Mouse (Mus musculus) megakaryocyte, embryonic 14.5 days (primary cell): Measurements from ENCODE around the gene Fgf10. TPM values are rescaled to one million over a fixed set of nuclear protein-coding genes. Genes with fewer than 3 reads are reported as not detected.

ENCODE experiments used
- H3K27me3 ChIP-seq: replicated peaks from 2 replicates; pipeline ENCODE3; 2012; ENCODE audit warnings: inconsistent platforms
- H3K36me3 ChIP-seq: replicated peaks from 2 replicates; pipeline ENCODE3; 2012; ENCODE audit warnings: low read length, inconsistent platforms, mixed read lengths
- H3K4me1 ChIP-seq: 2 replicates; pipeline ENCODE4 v1.6.1; 2012; ENCODE audit warnings: inconsistent platforms
- H3K4me3 ChIP-seq: replicated peaks from 2 replicates; pipeline ENCODE3; 2012; ENCODE audit warnings: moderate library complexity, mild to moderate bottlenecking, inconsistent platforms
- H3K9me3 ChIP-seq: 2 replicates; pipeline ENCODE4 v1.6.1; 2012; ENCODE audit warnings: inconsistent platforms
- FLI1 ChIP-seq: IDR thresholded peaks from 2 replicates; pipeline ENCODE4 v1.6.1; 2012; ENCODE audit warnings: low read length, inconsistent platforms, mixed read lengths
- GATA1 ChIP-seq: IDR thresholded peaks from 3 replicates; pipeline ENCODE4 v1.6.1; 2012; ENCODE audit warnings: mixed read lengths, low read length, inconsistent platforms, borderline replicate concordance
- polyA plus RNA-seq: library from polyadenylated mRNA; stranded (reverse); fragments of >175 nt; gene quantifications from 2 replicates; pipeline ENCODE4 v1.2.3, GENCODE M21; 2012; ENCODE audit warnings: low replicate concordance; ENCODE audit not compliant: insufficient read depth

Gene Fgf10
- polyA plus RNA-seq, 1 experiment: not detected

DNA sequence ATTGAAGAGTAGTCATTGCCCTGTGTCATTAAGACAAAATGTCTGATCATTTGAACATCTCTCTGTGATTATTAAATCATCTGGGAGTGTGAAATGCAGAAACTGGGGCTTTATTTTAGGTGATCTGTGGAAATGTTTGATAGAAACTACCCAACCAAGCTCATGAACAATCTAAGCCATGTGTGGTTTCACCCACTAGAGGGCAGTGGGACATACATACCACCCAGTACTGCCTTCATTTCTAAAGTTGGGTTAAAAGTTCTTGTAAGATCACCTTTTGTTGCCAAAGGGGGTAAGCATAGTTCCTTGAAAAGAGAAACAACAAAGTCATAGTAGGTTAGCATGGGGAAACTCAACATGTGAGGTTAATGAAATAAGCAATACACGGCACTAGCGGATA lies 93.4 kb downstream of the Fgf10 start:
- H3K4me1 ChIP-seq: peaks cover 3% of the 10 kb centered on the region; the same call in 1 of the 2 replicates
- H3K27me3 ChIP-seq: no peaks in the 10 kb centered on the region
- no peak for TF ChIP-seq GATA1
- no peak for TF ChIP-seq FLI1
- no peaks in the 10 kb centered on the region for H3K36me3 ChIP-seq
- no peaks in the 10 kb centered on the region for H3K9me3 ChIP-seq
- no peak overlapping the region for H3K4me3 ChIP-seq

DNA sequence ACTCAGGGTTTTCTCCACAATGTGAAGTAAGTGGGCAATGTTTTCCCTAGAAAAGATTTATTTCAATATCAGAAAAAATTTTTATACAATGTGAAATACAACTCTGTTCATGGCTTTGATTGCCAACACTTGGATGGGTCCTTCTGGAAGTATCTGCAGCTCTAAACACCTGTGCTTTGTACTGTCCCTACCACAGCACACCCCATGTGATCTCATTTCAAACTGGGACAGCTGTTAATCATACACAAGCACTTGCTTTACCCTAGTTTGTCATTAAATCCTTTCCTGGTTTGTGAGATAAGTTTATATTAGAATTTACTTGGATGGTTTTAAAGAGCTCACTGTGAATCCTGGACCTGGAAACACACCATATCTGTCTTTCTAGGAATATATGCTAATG lies 102.6 kb downstream of the Fgf10 start:
- Histone ChIP-seq H3K4me1 (no peaks in the 10 kb centered on the region), H3K9me3 (no peaks in the 10 kb centered on the region), H3K27me3 (no peaks in the 10 kb centered on the region), H3K36me3 (no peaks in the 10 kb centered on the region), H3K4me3 (no peak overlapping the region)
- no peak for TF ChIP-seq FLI1
- no peak for TF ChIP-seq GATA1

DNA sequence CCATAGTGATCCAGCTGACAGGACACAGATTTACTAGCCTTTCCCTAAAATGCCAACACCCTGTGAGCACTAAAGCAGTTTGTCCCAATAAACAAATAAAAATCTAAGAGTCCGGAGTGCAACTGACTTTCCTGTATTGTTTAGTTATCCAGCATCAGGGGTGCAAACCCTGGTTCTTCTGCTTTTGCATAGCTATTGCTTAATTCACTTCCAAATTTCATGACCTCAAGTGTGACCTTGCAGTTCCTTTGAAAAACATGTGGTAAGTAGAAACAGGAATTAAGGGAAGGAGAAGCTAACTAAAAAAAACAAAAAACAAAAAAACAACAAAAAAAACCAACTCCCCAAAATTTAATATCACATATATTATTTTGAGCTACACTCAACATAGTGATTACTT lies 105.6 kb downstream of the Fgf10 start:
- Histone ChIP-seq H3K36me3 (no peaks in the 10 kb centered on the region), H3K4me1 (no peaks in the 10 kb centered on the region), H3K4me3 (no peak overlapping the region), H3K9me3 (no peaks in the 10 kb centered on the region), H3K27me3 (no peaks in the 10 kb centered on the region)
- no peak for TF ChIP-seq FLI1

DNA sequence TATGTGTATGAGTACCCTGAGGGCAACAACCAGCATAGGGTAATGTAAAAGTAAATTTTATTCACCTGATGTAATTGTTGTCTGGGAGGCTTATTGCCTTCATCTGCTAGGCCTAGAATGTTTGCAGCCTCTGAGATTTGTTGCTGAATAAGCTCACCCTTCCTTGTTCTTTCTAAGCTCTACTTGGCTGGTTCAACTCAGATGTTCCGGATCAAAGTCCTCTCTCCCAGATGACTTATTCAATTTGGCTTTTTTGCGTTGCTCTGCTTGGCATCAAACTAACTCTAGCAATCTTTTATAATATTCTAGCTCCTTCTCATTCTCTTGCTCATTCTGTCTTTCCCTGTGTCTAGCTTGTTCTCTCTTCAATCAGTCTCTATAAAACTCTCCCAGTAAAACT lies 109.6 kb downstream of the Fgf10 start:
- TF ChIP-seq FLI1 (no peak), GATA1 (no peak)

DNA sequence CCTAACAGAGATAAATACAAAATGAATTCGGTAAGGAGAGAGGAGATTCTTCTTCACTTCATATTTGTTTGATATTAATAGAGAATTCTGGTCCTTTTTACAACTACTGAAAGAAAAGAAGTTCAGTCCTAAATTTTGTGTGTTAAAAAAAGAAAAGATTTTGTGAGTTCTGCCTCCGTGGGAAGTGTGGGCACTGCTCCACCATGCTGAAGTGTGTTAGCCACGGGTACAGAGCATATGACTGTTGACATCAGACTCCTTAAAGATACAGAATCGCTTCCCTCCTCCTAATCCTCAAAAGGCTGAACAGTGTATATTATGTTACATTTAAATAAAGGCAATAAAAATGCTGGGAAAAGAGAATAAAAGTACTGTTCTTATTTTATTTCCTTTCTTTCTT lies 122.2 kb downstream of the Fgf10 start:
- H3K27me3 ChIP-seq: no peaks in the 10 kb centered on the region
- H3K9me3 ChIP-seq: no peaks in the 10 kb centered on the region
- H3K4me3 ChIP-seq: no peak overlapping the region
- H3K4me1 ChIP-seq: no peaks in the 10 kb centered on the region
- no peak for TF ChIP-seq GATA1
- no peak for TF ChIP-seq FLI1
- no peaks in the 10 kb centered on the region for H3K36me3 ChIP-seq

More for the DNA sequence above, 109.6 kb downstream of the Fgf10 start:
- Histone ChIP-seq H3K27me3 (no peaks in the 10 kb centered on the region), H3K4me1 (no peaks in the 10 kb centered on the region), H3K4me3 (no peak overlapping the region), H3K9me3 (no peaks in the 10 kb centered on the region), H3K36me3 (no peaks in the 10 kb centered on the region)

DNA sequence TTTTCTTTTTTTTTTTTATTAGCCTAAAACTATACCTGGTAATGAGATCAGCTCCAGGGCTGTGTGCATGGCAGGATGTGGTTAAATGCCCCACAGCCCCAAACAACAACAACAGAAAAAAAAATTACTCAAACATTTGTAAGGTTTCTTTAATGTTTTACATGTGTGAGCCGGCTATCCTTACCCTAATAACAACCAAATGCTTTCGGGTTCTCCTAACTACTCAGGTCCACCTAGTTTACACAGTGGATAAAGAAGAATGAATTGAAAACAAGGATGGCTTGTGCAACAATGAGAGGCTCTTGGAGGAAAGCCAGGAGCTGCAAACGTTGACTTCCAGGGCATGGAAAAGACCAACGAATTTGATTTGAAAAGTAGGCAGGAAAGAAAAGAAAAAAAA lies 122.6 kb downstream of the Fgf10 start:
- Histone ChIP-seq H3K27me3 (no peaks in the 10 kb centered on the region), H3K36me3 (no peaks in the 10 kb centered on the region), H3K4me3 (no peak overlapping the region), H3K9me3 (no peaks in the 10 kb centered on the region), H3K4me1 (no peaks in the 10 kb centered on the region)
- TF ChIP-seq GATA1 (no peak), FLI1 (no peak)

DNA sequence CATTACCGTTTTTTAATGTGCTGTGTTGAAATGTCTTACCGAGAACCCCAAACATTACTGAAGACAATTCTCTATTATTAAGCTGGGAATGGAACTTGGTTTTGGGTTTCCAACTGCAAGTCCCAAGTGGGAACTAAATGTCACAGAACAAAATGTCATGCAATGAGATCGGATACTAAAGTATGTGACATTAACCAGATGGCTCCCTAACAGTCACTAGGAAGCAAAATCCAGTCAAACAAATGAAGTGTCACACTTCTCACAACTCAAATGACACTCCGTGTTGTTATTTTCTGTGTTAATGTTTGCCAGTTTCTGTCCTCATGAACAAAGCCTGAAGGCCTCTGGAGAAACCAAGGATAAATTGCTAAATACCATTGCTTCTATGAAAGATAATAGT lies 130.6 kb downstream of the Fgf10 start:
- Histone ChIP-seq H3K27me3 (no peaks in the 10 kb centered on the region), H3K4me1 (no peaks in the 10 kb centered on the region), H3K36me3 (no peaks in the 10 kb centered on the region), H3K9me3 (no peaks in the 10 kb centered on the region), H3K4me3 (no peak overlapping the region)
- TF ChIP-seq GATA1 (no peak), FLI1 (no peak)

DNA sequence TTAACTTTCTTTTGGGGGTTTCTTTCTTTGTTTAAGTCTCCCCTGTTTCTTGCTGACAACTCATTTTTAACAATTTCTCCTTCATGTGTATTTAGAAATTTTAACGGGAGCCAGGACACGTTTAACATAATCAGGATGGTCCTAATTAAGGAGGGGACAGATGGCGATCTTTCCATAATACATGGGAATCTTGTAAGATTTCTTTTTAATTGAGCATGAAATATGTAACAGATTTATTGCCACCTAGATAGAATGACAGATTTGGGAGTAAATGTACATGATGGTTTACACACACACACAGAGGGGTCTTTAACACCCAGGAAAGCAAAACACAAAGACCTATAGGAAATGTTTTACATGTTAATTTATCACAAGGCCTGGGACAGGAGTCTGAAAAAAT lies 137.1 kb downstream of the Fgf10 start:
- H3K4me1 ChIP-seq: no peaks in the 10 kb centered on the region
- H3K36me3 ChIP-seq: no peaks in the 10 kb centered on the region
- no peaks in the 10 kb centered on the region for H3K27me3 ChIP-seq
- no peak for TF ChIP-seq FLI1
- TF ChIP-seq GATA1: no peak
- H3K4me3 ChIP-seq: no peak overlapping the region
- H3K9me3 ChIP-seq: no peaks in the 10 kb centered on the region

DNA sequence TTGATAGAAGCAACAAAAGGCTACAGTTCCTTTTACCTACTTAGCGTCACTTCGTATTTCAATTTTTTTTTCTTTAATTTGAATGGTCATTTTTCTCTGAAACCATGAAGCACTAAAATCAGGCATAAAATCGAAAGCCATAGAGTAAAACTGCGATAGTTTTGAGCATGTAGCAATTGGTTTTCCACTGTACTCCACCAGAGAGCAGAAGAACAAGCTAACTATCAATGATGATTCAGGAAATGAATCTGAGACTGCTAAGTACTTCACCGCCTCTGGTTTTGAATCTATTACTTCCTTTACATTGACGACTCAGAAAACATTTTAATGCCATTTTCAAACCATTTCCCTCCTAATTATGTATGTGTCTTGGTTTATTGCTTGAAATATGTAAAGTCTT lies 150.2 kb downstream of the Fgf10 start:
- TF ChIP-seq GATA1 (no peak), FLI1 (no peak)
- H3K4me3 ChIP-seq: no peak overlapping the region
- no peaks in the 10 kb centered on the region for H3K36me3 ChIP-seq
- H3K9me3 ChIP-seq: no peaks in the 10 kb centered on the region
- no peaks in the 10 kb centered on the region for H3K27me3 ChIP-seq
- H3K4me1 ChIP-seq: no peaks in the 10 kb centered on the region

DNA sequence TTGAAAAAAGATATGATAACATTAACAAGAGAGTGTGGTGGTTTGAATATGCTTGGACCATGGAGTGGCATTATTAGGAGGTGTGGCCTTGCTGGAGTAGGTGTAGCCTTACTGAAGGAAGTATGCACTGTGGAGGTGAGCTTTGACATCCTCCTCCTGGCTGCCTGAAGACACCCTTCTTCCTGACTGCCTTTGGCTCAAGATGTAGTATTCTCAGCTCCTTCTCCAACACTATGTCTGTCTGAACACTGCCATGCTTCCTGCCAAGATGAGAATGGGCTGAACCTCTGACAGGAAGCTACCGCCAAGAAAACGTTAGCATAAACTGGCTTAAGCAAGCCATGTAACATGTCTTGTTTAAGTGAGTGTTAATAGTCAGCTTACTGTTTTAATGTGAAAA lies 153.5 kb downstream of the Fgf10 start:
- Histone ChIP-seq H3K27me3 (no peaks in the 10 kb centered on the region), H3K4me1 (no peaks in the 10 kb centered on the region), H3K36me3 (no peaks in the 10 kb centered on the region), H3K9me3 (0 out of 2 replicates have a peak, but pooled peaks cover 2% of the 10 kb centered on the region), H3K4me3 (no peak overlapping the region)
- no peak for TF ChIP-seq GATA1
- TF ChIP-seq FLI1: no peak

DNA sequence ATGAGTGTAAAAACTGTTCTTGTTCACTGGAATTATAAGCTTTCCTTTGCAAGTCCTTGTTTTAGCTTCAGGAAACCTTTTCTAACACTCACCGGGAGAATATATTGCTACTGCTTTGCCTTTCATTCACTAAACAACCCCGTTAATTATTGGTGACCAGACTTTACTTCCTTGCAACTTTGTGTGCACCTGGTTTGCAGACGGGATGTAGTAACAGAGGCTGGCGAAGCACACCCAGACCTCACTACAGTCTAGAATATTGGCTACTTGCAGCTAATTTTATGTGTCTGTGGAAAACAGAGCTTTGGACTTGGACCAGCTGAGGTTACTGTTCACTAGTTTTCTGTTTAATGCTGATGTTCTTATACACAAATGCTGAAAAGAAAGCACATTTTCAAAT lies 155.5 kb downstream of the Fgf10 start:
- no peak for TF ChIP-seq GATA1
- no peak for TF ChIP-seq FLI1
- no peaks in the 10 kb centered on the region for H3K27me3 ChIP-seq
- H3K9me3 ChIP-seq: 0 out of 2 replicates have a peak, but pooled peaks cover 4% of the 10 kb centered on the region
- no peaks in the 10 kb centered on the region for H3K36me3 ChIP-seq
- H3K4me1 ChIP-seq: no peaks in the 10 kb centered on the region
- no peak overlapping the region for H3K4me3 ChIP-seq
